Mouse (Mus musculus) liver, postnatal 0 days (tissue): ENCODE results near the gene Nup88.

ENCODE experiments used
- CTCF ChIP-seq: sonication (generic); IDR thresholded peaks from 2 replicates; pipeline ENCODE4 v1.5.1; 2016; ENCODE audit warnings: antibody characterized with exemption, low read depth
- EP300 ChIP-seq: IDR thresholded peaks from 2 replicates; pipeline ENCODE4 v1.6.1; 2016; ENCODE audit warnings: antibody characterized with exemption, low read depth, mild to moderate bottlenecking

GRCm38 (mm10) chr11:70917896-70918295 lies 51.9 kb downstream of the Nup88 start:
- no peak for TF ChIP-seq CTCF
- TF ChIP-seq EP300 = no peak
